Mouse (Mus musculus): ENCODE measurements around the gene Slc9b1.

- TF ChIP-seq ZC3H11A (IDR thresholded peaks at IDR 0.05; ENCODE audit: low read depth, low read length): no peak
- no peak for TF ChIP-seq EP300 (IDR thresholded peaks at IDR 0.05; ENCODE audit: low read depth in 1 of 2, low read length in 2 of 2)
- TF ChIP-seq ZKSCAN1 (IDR thresholded peaks at IDR 0.05; ENCODE audit: low read depth, low read length): no peak
- no peak for TF ChIP-seq CTCF (IDR thresholded peaks at IDR 0.05 in 2 of 3, conservative IDR thresholded peaks at IDR 0.05 in 1 of 3; ENCODE audit: control insufficient read depth in 1 of 3, insufficient read depth in 1 of 3, low read depth in 2 of 3, low read length in 3 of 3, poor library complexity in 1 of 3, severe bottlenecking in 1 of 3)
- TF ChIP-seq MYB (IDR thresholded peaks at IDR 0.05; ENCODE audit: low read depth, low read length): no peak
- TF ChIP-seq GATA1 (IDR thresholded peaks at IDR 0.05; ENCODE audit: low read depth, low read length): no peak
- no peak for TF ChIP-seq SIN3A (IDR thresholded peaks at IDR 0.05; ENCODE audit: low read length)
- TF ChIP-seq MAX (IDR thresholded peaks at IDR 0.05; ENCODE audit: low read length): no peak
- no peak for TF ChIP-seq USF1 (IDR thresholded peaks at IDR 0.05; ENCODE audit: low read depth, low read length)
- TF ChIP-seq POLR2A (IDR thresholded peaks at IDR 0.05; ENCODE audit: control insufficient read depth in 1 of 2, insufficient read depth in 1 of 2, low read depth in 1 of 2, low read length in 2 of 2, poor library complexity in 1 of 2): no peak
- TF ChIP-seq TCF12 (IDR thresholded peaks at IDR 0.05; ENCODE audit: low read depth, low read length): no peak
- no peak for TF ChIP-seq POLR2AphosphoS5 (IDR thresholded peaks at IDR 0.05; ENCODE audit: borderline replicate concordance, low read depth, low read length)
- TF ChIP-seq E2F4 (IDR thresholded peaks at IDR 0.05; ENCODE audit: borderline replicate concordance, low read depth, low read length): no peak
- TF ChIP-seq ELF1 (IDR thresholded peaks at IDR 0.05; ENCODE audit: low read depth, low read length): no peak
These were observed 97.1 kb downstream of the Slc9b1 start for GRCm38 (mm10) chr3:135444930-135445329.
